Mouse (Mus musculus): ENCODE measurements around the gene Tmem150c. TPM values are rescaled to one million over a fixed set of nuclear protein-coding genes. Genes with fewer than 3 reads are reported as not detected.

The Tmem150c gene
- total RNA-seq, 2 experiments from 2014 or later: 41.5 to 46.9 TPM

GRCm38 (mm10) chr5:100187035-100187901 lies 27.7 kb upstream of the Tmem150c start:
- DNase-seq (ENCODE audit: extremely low spot score in 1 of 2, low spot score in 2 of 2): no peak
- intact Hi-C loops (cut with DNase I): no loop called here
- no peak for TF ChIP-seq CTCF (IDR thresholded peaks at IDR 0.05)
- Histone ChIP-seq H3K27ac (no peak overlapping the region), H3K4me3 (no peak overlapping the region)

- TF ChIP-seq CTCF (IDR thresholded peaks at IDR 0.05): no peak
- no peak for DNase-seq (ENCODE audit: extremely low spot score in 1 of 2, low spot score in 2 of 2)
- Histone ChIP-seq H3K4me3 (no peak overlapping the region), H3K27ac (no peak overlapping the region)
- intact Hi-C loops (cut with DNase I): no loop called here
Observed at GRCm38 (mm10) chr5:100186618-100187017, 27.0 kb upstream of the Tmem150c start.

- H3K27ac ChIP-seq: no peak overlapping the region
- H3K4me3 ChIP-seq: no peak overlapping the region
- DNase-seq (ENCODE audit: extremely low spot score in 1 of 2, low spot score in 2 of 2): no peak
- intact Hi-C loops (cut with DNase I): no loop called here
- no peak for TF ChIP-seq CTCF (IDR thresholded peaks at IDR 0.05)
Observed at GRCm38 (mm10) chr5:100185895-100186294, 26.3 kb upstream of the Tmem150c start.

GRCm38 (mm10) chr5:100181011-100181410 lies 21.4 kb upstream of the Tmem150c start:
- Histone ChIP-seq H3K4me3 (no peak overlapping the region), H3K27ac (no peak overlapping the region)
- TF ChIP-seq CTCF (IDR thresholded peaks at IDR 0.05): no peak
- intact Hi-C loops (cut with DNase I): no loop called here
- no peak for DNase-seq (ENCODE audit: extremely low spot score in 1 of 2, low spot score in 2 of 2)

- no peak for DNase-seq (ENCODE audit: extremely low spot score in 1 of 2, low spot score in 2 of 2)
- H3K27ac ChIP-seq: no peak overlapping the region
- TF ChIP-seq CTCF (IDR thresholded peaks at IDR 0.05): no peak
- intact Hi-C loops (cut with DNase I): no loop called here
- no peak overlapping the region for H3K4me3 ChIP-seq
Observed at GRCm38 (mm10) chr5:100178781-100179165, 19.2 kb upstream of the Tmem150c start.

GRCm38 (mm10) chr5:100178122-100178780 lies 18.6 kb upstream of the Tmem150c start:
- H3K4me3 ChIP-seq: no peak overlapping the region
- TF ChIP-seq CTCF (IDR thresholded peaks at IDR 0.05): no peak
- DNase-seq (ENCODE audit: extremely low spot score in 1 of 2, low spot score in 2 of 2): peak in 1 of 2 experiments; percentile 39
- intact Hi-C loops (cut with DNase I): no loop called here
- peak overlapping the region; percentile 45; the same call in 1 of the 2 replicates for H3K27ac ChIP-seq

- H3K4me3 ChIP-seq: no peak overlapping the region
- no peak for DNase-seq (ENCODE audit: extremely low spot score in 1 of 2, low spot score in 2 of 2)
- TF ChIP-seq CTCF (IDR thresholded peaks at IDR 0.05): no peak
- peak overlapping the region; percentile 45; the same call in 1 of the 2 replicates for H3K27ac ChIP-seq
- intact Hi-C loops (cut with DNase I): no loop called here
Observed at GRCm38 (mm10) chr5:100177547-100177946, 17.9 kb upstream of the Tmem150c start.

GRCm38 (mm10) chr5:100176096-100176495 lies 16.5 kb upstream of the Tmem150c start:
- H3K27ac ChIP-seq: peak overlapping the region; percentile 13; the same call in 1 of the 2 replicates
- intact Hi-C loops (cut with DNase I): no loop called here
- no peak for TF ChIP-seq CTCF (IDR thresholded peaks at IDR 0.05)

GRCm38 (mm10) chr5:100175582-100175981 lies 16.0 kb upstream of the Tmem150c start:
- peak overlapping the region; percentile 13; the same call in 1 of the 2 replicates for H3K27ac ChIP-seq
- TF ChIP-seq CTCF (IDR thresholded peaks at IDR 0.05): no peak
- intact Hi-C loops (cut with DNase I): no loop called here
- no peak overlapping the region for H3K4me3 ChIP-seq
- DNase-seq (ENCODE audit: extremely low spot score in 1 of 2, low spot score in 2 of 2): no peak

More at GRCm38 (mm10) chr5:100176096-100176495, 16.5 kb upstream of the Tmem150c start:
- no peak overlapping the region for H3K4me3 ChIP-seq
- no peak for DNase-seq (ENCODE audit: extremely low spot score in 1 of 2, low spot score in 2 of 2)

- no peak for DNase-seq (ENCODE audit: extremely low spot score in 1 of 2, low spot score in 2 of 2)
- no peak overlapping the region for H3K27ac ChIP-seq
- TF ChIP-seq CTCF (IDR thresholded peaks at IDR 0.05): no peak
- H3K4me3 ChIP-seq: no peak overlapping the region
- intact Hi-C loops (cut with DNase I): no loop called here
Observed at GRCm38 (mm10) chr5:100172104-100172503, 12.5 kb upstream of the Tmem150c start.

- H3K4me3 ChIP-seq: no peak overlapping the region
- peak in 1 of 2 experiments; percentile 57 for DNase-seq (ENCODE audit: extremely low spot score in 1 of 2, low spot score in 2 of 2)
- peak; percentile 64 for TF ChIP-seq CTCF (IDR thresholded peaks at IDR 0.05)
- H3K27ac ChIP-seq: no peak overlapping the region
- intact Hi-C loops (cut with DNase I): loop anchor here (1.0 to 5.0 kb wide), 2 partner anchors 74 to 155 kb away; no protein-coding TSS in a partner anchor
Observed at GRCm38 (mm10) chr5:100166591-100167491, 7.2 kb upstream of the Tmem150c start.

All from left cerebral cortex, adult 2 months (tissue).